Mouse (Mus musculus): Measurements from ENCODE around the gene Ccdc115.

Gene Ccdc115

GRCm38 (mm10) chr1:34439215-34439960, at the start of gene Ccdc115, which contains the start of gene Imp4:
Ccdc115 (minus strand) TSS chr1:34439672.
Imp4 (plus strand) TSS chr1:34439851.
- ATAC-seq (ENCODE audit: low TSS enrichment): peak; percentile 92

- ATAC-seq (ENCODE audit: low TSS enrichment): no peak
Measured at GRCm38 (mm10) chr1:34487383-34487782, 47.9 kb upstream of the Ccdc115 start.

GRCm38 (mm10) chr1:34485461-34486188, 46.2 kb upstream of the Ccdc115 start:
- ATAC-seq (ENCODE audit: low TSS enrichment): peak; percentile 98

- ATAC-seq (ENCODE audit: low TSS enrichment): peak; percentile 68; the same call in 1 of the 2 replicates
Measured at GRCm38 (mm10) chr1:34484470-34484869, 45.0 kb upstream of the Ccdc115 start.

GRCm38 (mm10) chr1:34481920-34482669, 42.6 kb upstream of the Ccdc115 start:
- ATAC-seq (ENCODE audit: low TSS enrichment): no peak

GRCm38 (mm10) chr1:34480801-34481200, 41.3 kb upstream of the Ccdc115 start:
- no peak for ATAC-seq (ENCODE audit: low TSS enrichment)

GRCm38 (mm10) chr1:34478891-34479655, 39.6 kb upstream of the Ccdc115 start:
- ATAC-seq (ENCODE audit: low TSS enrichment): no peak

- peak; percentile 20; the same call in 1 of the 2 replicates for ATAC-seq (ENCODE audit: low TSS enrichment)
Measured at GRCm38 (mm10) chr1:34472427-34473300, 33.2 kb upstream of the Ccdc115 start.

GRCm38 (mm10) chr1:34469801-34470200, 30.3 kb upstream of the Ccdc115 start:
- ATAC-seq (ENCODE audit: low TSS enrichment): no peak

- ATAC-seq (ENCODE audit: low TSS enrichment): no peak
Measured at GRCm38 (mm10) chr1:34468500-34468899, 29.0 kb upstream of the Ccdc115 start.

GRCm38 (mm10) chr1:34468051-34468450, 28.6 kb upstream of the Ccdc115 start:
- no peak for ATAC-seq (ENCODE audit: low TSS enrichment)

- ATAC-seq (ENCODE audit: low TSS enrichment): no peak
Measured at GRCm38 (mm10) chr1:34465445-34465844, 26.0 kb upstream of the Ccdc115 start.

GRCm38 (mm10) chr1:34464310-34464817, 24.9 kb upstream of the Ccdc115 start:
- ATAC-seq (ENCODE audit: low TSS enrichment): no peak

- ATAC-seq (ENCODE audit: low TSS enrichment): peak; percentile 48; the same call in 1 of the 2 replicates
Measured at GRCm38 (mm10) chr1:34462766-34463165, 23.3 kb upstream of the Ccdc115 start.

GRCm38 (mm10) chr1:34460061-34460441, 20.6 kb upstream of the Ccdc115 start:
- no peak for ATAC-seq (ENCODE audit: low TSS enrichment)

- peak; percentile 97 for ATAC-seq (ENCODE audit: low TSS enrichment)
Measured at GRCm38 (mm10) chr1:34459284-34460060, 20.0 kb upstream of the Ccdc115 start, which contains the start of gene Ptpn18. Ptpn18 (plus strand) TSS chr1:34459762.

GRCm38 (mm10) chr1:34458431-34458830, 19.0 kb upstream of the Ccdc115 start:
- no peak for ATAC-seq (ENCODE audit: low TSS enrichment)

GRCm38 (mm10) chr1:34443124-34443523, 3.7 kb upstream of the Ccdc115 start:
- ATAC-seq (ENCODE audit: low TSS enrichment): no peak

- peak; percentile 47 for ATAC-seq (ENCODE audit: low TSS enrichment)
Measured at GRCm38 (mm10) chr1:34439961-34440630, 624 bp upstream of the Ccdc115 start.

All from frontal cortex, adult (tissue).